Mouse (Mus musculus) intestine, embryonic 14.5 days (tissue): Measurements from ENCODE around the gene Mical1. TPM values are rescaled to one million over a fixed set of nuclear protein-coding genes. Genes with fewer than 3 reads are reported as not detected.

Experiments used
- ATAC-seq: fragments of 200-750 bp; cut with Nextera tagmentation; replicated peaks from 2 replicates; pipeline ENCODE4 v1.8.0; 2017; ENCODE audit warnings: low read depth, moderate number of reproducible peaks, moderate TSS enrichment, moderate library complexity; ENCODE audit not compliant: low FRiP score, low TSS enrichment
- DNase-seq: peaks from one replicate; pipeline ENCODE4 v3.0.0-alpha.2; 2018; ENCODE audit warnings: low spot score
- H3K27ac ChIP-seq: fragments of 300-500 bp; sonication (generic); 2 replicates; pipeline ENCODE4 v1.5.1; 2014; ENCODE audit warnings: low read depth, mild to moderate bottlenecking, control low read depth
- H3K27me3 ChIP-seq: fragments of 300-500 bp; sonication (generic); replicated peaks from 2 replicates; pipeline ENCODE4 v1.6.1; 2014; ENCODE audit warnings: low read length, control low read depth; ENCODE audit not compliant: control insufficient read depth, insufficient read depth
- H3K36me3 ChIP-seq: fragments of 300-500 bp; sonication (generic); 2 replicates; pipeline ENCODE4 v1.6.1; 2014; ENCODE audit warnings: low read length, control low read depth; ENCODE audit not compliant: control insufficient read depth, insufficient read depth
- H3K4me1 ChIP-seq: fragments of 300-500 bp; sonication (generic); replicated peaks from 2 replicates; pipeline ENCODE4 v1.6.1; 2014; ENCODE audit warnings: low read length, control low read depth, mixed read lengths; ENCODE audit not compliant: control insufficient read depth, insufficient read depth
- H3K4me2 ChIP-seq: fragments of 300-500 bp; sonication (generic); 2 replicates; pipeline ENCODE4 v1.6.1; 2014; ENCODE audit warnings: low read length
- H3K4me3 ChIP-seq: fragments of 300-500 bp; sonication (generic); 2 replicates; pipeline ENCODE4 v1.5.1; 2014; ENCODE audit warnings: low read depth, low read length, control low read depth, mixed read lengths
- H3K9ac ChIP-seq: fragments of 300-500 bp; sonication (generic); 2 replicates; pipeline ENCODE4 v1.6.1; 2014; ENCODE audit warnings: mild to moderate bottlenecking, low read length
- H3K9me3 ChIP-seq: fragments of 300-500 bp; sonication (generic); 2 replicates; pipeline ENCODE4 v1.6.1; 2016; ENCODE audit warnings: low read length, control low read depth; ENCODE audit not compliant: control insufficient read depth
- WGBS: fragments of 180-500 bp; shearing (Covaris S2); extraction: QIAGEN DNeasy Blood & Tissue Kit; methylation state at CpG from one replicate; pipeline ENCODE4 v1.1.7; 2014; 5-methylcytosine and 5-hydroxymethylcytosine counted together
- polyA plus RNA-seq: library from polyadenylated mRNA; unstranded; fragments of >200 nt; fragmentation: Nextera tagmentation; extraction: Ambion mirVana; gene quantifications from 2 replicates; pipeline ENCODE4 v1.2.1, GENCODE M21; 2014

The Mical1 gene
- polyA plus RNA-seq, 1 experiment from 2014 or later = 30.1 TPM

GRCm38 (mm10) chr10:41520410-41520673 lies 44.2 kb downstream of the Mical1 start:
- H3K27me3 ChIP-seq = no peaks in the 10 kb centered on the region
- ATAC-seq = no peak
- DNase-seq = no peak
- 4% methylated on average over 5 of the region's 5 CpGs for WGBS
- H3K4me3 ChIP-seq = peak overlapping the region; percentile 97
- H3K4me1 ChIP-seq = peaks cover 21% of the 10 kb centered on the region
- peaks cover 23% of the 10 kb centered on the region for H3K36me3 ChIP-seq
- H3K4me2 ChIP-seq = peak overlapping the region; percentile 88
- no peaks in the 10 kb centered on the region for H3K9me3 ChIP-seq
- H3K9ac ChIP-seq = peak overlapping the region; percentile 92
- peak overlapping the region; percentile 98 for H3K27ac ChIP-seq

GRCm38 (mm10) chr10:41523386-41523785 lies 47.3 kb downstream of the Mical1 start:
- WGBS = 41% methylated on average over 3 of the region's 3 CpGs
- peaks cover 21% of the 10 kb centered on the region for H3K4me1 ChIP-seq

DNA sequence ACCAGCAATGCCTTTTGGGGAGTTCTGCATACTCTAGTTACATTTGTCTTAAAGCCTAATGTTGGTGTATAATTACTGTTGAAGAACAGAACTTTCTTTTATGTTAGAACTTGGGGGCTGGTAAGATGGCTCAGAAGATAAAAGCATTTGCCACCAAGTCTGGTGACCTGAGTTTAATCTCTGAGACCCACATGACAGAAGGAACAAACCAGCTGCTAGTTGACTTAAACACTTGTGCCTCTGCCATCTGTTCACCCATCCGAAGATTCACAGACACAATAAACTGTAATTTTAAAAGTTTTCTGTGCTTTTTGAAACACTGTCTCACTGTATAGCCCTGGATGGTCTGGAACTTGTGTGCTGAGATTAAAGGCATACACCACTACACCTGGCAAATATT lies 49.6 kb downstream of the Mical1 start:
- H3K27me3 ChIP-seq = no peaks in the 10 kb centered on the region
- peaks cover 59% of the 10 kb centered on the region for H3K36me3 ChIP-seq
- no peak overlapping the region for H3K4me3 ChIP-seq
- ATAC-seq = no peak
- H3K4me2 ChIP-seq = no peak overlapping the region
- no peak for DNase-seq
- no peaks in the 10 kb centered on the region for H3K9me3 ChIP-seq
- peaks cover 19% of the 10 kb centered on the region for H3K4me1 ChIP-seq
- no peak overlapping the region for H3K27ac ChIP-seq
- no peak overlapping the region for H3K9ac ChIP-seq
- 61% methylated on average over 1 of the region's 1 CpGs for WGBS

More at GRCm38 (mm10) chr10:41523386-41523785, 47.3 kb downstream of the Mical1 start:
- DNase-seq = no peak
- ATAC-seq = no peak
- Histone ChIP-seq H3K27me3 (no peaks in the 10 kb centered on the region), H3K9me3 (no peaks in the 10 kb centered on the region), H3K36me3 (peaks cover 37% of the 10 kb centered on the region), H3K27ac (no peak overlapping the region), H3K4me3 (no peak overlapping the region), H3K9ac (no peak overlapping the region), H3K4me2 (no peak overlapping the region)

- DNase-seq = no peak
- no peaks in the 10 kb centered on the region for H3K27me3 ChIP-seq
- ATAC-seq = no peak
- 86% methylated on average over 5 of the region's 5 CpGs for WGBS
- no peak overlapping the region for H3K9ac ChIP-seq
- H3K4me2 ChIP-seq = no peak overlapping the region
- H3K27ac ChIP-seq = no peak overlapping the region
- H3K36me3 ChIP-seq = peaks cover 71% of the 10 kb centered on the region
- H3K4me1 ChIP-seq = no peaks in the 10 kb centered on the region
- no peak overlapping the region for H3K4me3 ChIP-seq
- H3K9me3 ChIP-seq = no peaks in the 10 kb centered on the region
These were observed 53.9 kb downstream of the Mical1 start for GRCm38 (mm10) chr10:41529972-41530371.

- no peaks in the 10 kb centered on the region for H3K9me3 ChIP-seq
- no peak overlapping the region for H3K4me3 ChIP-seq
- H3K4me2 ChIP-seq = no peak overlapping the region
- no peaks in the 10 kb centered on the region for H3K4me1 ChIP-seq
- no peak for DNase-seq
- no peak for ATAC-seq
- no peak overlapping the region for H3K27ac ChIP-seq
- no peaks in the 10 kb centered on the region for H3K27me3 ChIP-seq
- no peak overlapping the region for H3K9ac ChIP-seq
- peaks cover 42% of the 10 kb centered on the region for H3K36me3 ChIP-seq
- whole genome bisulfite sequencing = 93% methylated on average over 2 of the region's 2 CpGs
These were observed 59.9 kb downstream of the Mical1 start for GRCm38 (mm10) chr10:41535991-41536390.

Other genes starting within 250 kb of the Mical1 start
- gene Fig4, start 173.1 kb upstream of the Mical1 start, polyA plus RNA-seq = 20.4 and 21.0 TPM in 2 replicates
- gene Ak9, start 172.3 kb upstream of the Mical1 start, polyA plus RNA-seq = 0.03 and 0.04 TPM in 2 replicates
- gene Zbtb24, start 25.9 kb upstream of the Mical1 start, polyA plus RNA-seq = 15.0 and 16.7 TPM in 2 replicates
- gene Smpd2, start 14.1 kb downstream of the Mical1 start, polyA plus RNA-seq = 55.5 and 60.8 TPM in 2 replicates
- gene Ppil6, start 14.1 kb downstream of the Mical1 start, polyA plus RNA-seq = 0.76 and 1.5 TPM in 2 replicates
- gene Cd164, start 43.1 kb downstream of the Mical1 start, polyA plus RNA-seq = 180 and 184 TPM in 2 replicates
- 0.44 and 0.47 TPM in 2 replicates for gene Ccdc162, start 240.3 kb downstream of the Mical1 start, polyA plus RNA-seq